Mouse (Mus musculus): ENCODE results near the gene Rab37.

DNA sequence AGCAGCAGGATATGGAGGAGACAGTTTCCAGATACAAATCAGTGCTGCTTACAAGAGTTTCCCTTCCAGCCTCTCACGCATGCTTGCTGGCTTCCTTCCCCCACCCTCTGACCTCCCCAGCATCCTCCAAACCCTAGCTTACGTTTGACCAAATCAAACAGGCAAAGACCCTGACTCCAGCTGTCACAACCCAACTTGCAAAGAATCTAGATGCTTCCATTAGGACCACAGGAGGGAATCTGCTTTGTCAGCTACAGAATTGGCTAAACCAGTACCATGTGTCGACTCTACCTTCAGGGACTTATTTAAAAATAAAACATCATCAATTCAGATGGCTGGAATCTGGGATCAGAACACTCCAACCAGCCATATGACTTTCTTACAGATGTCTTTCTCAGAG, 21.0 kb downstream of the Rab37 start:
- TF ChIP-seq CTCF (IDR thresholded peaks at IDR 0.05; ENCODE audit: low read depth): no peak
- no peak for TF ChIP-seq EP300 (IDR thresholded peaks at IDR 0.05; ENCODE audit: low read depth)

Measured in liver, postnatal 0 days (tissue).